Mouse (Mus musculus): ENCODE measurements around the gene Slc16a7.

Slc16a7 gene

GRCm38 (mm10) chr10:125185387-125185786 is 203.9 kb downstream of the Slc16a7 start:
- no peak for DNase-seq (ENCODE audit: inconsistent age in 2 of 2, low spot score in 1 of 2)

- no peak for DNase-seq (ENCODE audit: inconsistent age in 2 of 2, low spot score in 1 of 2)
These were observed 205.1 kb downstream of the Slc16a7 start for GRCm38 (mm10) chr10:125184146-125184545.

GRCm38 (mm10) chr10:125182545-125182944 is 206.7 kb downstream of the Slc16a7 start:
- DNase-seq (ENCODE audit: inconsistent age in 2 of 2, low spot score in 1 of 2): no peak

GRCm38 (mm10) chr10:125177782-125178181 is 211.5 kb downstream of the Slc16a7 start:
- no peak for DNase-seq (ENCODE audit: inconsistent age in 2 of 2, low spot score in 1 of 2)

- DNase-seq (ENCODE audit: inconsistent age in 2 of 2, low spot score in 1 of 2): no peak
These were observed 214.1 kb downstream of the Slc16a7 start for GRCm38 (mm10) chr10:125175013-125175650.

- DNase-seq (ENCODE audit: inconsistent age in 2 of 2, low spot score in 1 of 2): no peak
These were observed 217.6 kb downstream of the Slc16a7 start for GRCm38 (mm10) chr10:125171625-125172024.

- DNase-seq (ENCODE audit: inconsistent age in 2 of 2, low spot score in 1 of 2): peak in 1 of 2 experiments; percentile 40
These were observed 218.1 kb downstream of the Slc16a7 start for GRCm38 (mm10) chr10:125171154-125171553.
